Mouse (Mus musculus) bone marrow macrophage, adult 2 months (primary cell): Measurements from ENCODE around the gene Tor1aip1. TPM values are rescaled to one million over a fixed set of nuclear protein-coding genes. Genes with fewer than 3 reads are reported as not detected.

Experiments
- H3K27ac ChIP-seq: 2 replicates; pipeline ENCODE4 v1.5.1; 2012; ENCODE audit warnings: low read depth, low read length; ENCODE audit not compliant: insufficient read depth
- H3K4me1 ChIP-seq: 2 replicates; pipeline ENCODE4 v1.6.1; 2012; ENCODE audit warnings: low read length; ENCODE audit not compliant: control insufficient read depth, insufficient read depth
- H3K4me3 ChIP-seq: 2 replicates; pipeline ENCODE4 v1.5.1; 2012; ENCODE audit warnings: mild to moderate bottlenecking, low read length, moderate library complexity; ENCODE audit not compliant: insufficient read depth
- CTCF ChIP-seq: IDR thresholded peaks from 2 replicates; pipeline ENCODE4 v1.5.1; 2012; ENCODE audit warnings: low read depth, mild to moderate bottlenecking, low read length, moderate library complexity
- POLR2A ChIP-seq: IDR thresholded peaks from 2 replicates; pipeline ENCODE4 v1.6.1; 2012; ENCODE audit warnings: mild to moderate bottlenecking, low read depth, low read length, borderline replicate concordance
- polyA plus RNA-seq: library from polyadenylated mRNA; stranded (reverse); fragments of >200 nt; gene quantifications from 2 replicates; pipeline ENCODE4 v1.2.4, GENCODE M21; 2012; ENCODE audit not compliant: missing spikeins, insufficient read depth, insufficient read length

The Tor1aip1 gene
- polyA plus RNA-seq, 1 experiment: 159 TPM

GRCm38 (mm10) chr1:155972146-155973067, 63.9 kb downstream of the Tor1aip1 start:
- peaks cover 4% of the 10 kb centered on the region; the same call in 1 of the 2 replicates for H3K4me1 ChIP-seq
- peak overlapping the region; percentile 68 for H3K27ac ChIP-seq
- TF ChIP-seq POLR2A (no peak), CTCF (no peak)
- peak overlapping the region; percentile 86 for H3K4me3 ChIP-seq

Other genes starting within 250 kb of the Tor1aip1 start
- gene Qsox1, start 223.6 kb downstream of the Tor1aip1 start, polyA plus RNA-seq: 15.7 and 20.0 TPM in 2 replicates
- 34.4 and 40.9 TPM in 2 replicates for gene Cep350, start 63.2 kb downstream of the Tor1aip1 start, polyA plus RNA-seq
- gene Tor1aip2, start 1.1 kb downstream of the Tor1aip1 start, polyA plus RNA-seq: 99.8 and 104 TPM in 2 replicates
- gene Fam163a, start 168.5 kb upstream of the Tor1aip1 start, polyA plus RNA-seq: not detected in 2 replicates